Mouse (Mus musculus): Measurements from ENCODE around the gene Cdk10.

- TF ChIP-seq CTCF (IDR thresholded peaks at IDR 0.05; ENCODE audit: insufficient read depth, low read length) (no peak), POLR2A (IDR thresholded peaks at IDR 0.05; ENCODE audit: borderline replicate concordance, extremely low read depth, low read depth, low read length) (no peak)
Observed at GRCm38 (mm10) chr8:123203571-123203970, 21.1 kb upstream of the Cdk10 start.
